Mouse (Mus musculus) embryonic facial prominence, embryonic 11.5 days (tissue): ENCODE measurements around the gene Camkk2. TPM values are rescaled to one million over a fixed set of nuclear protein-coding genes. Genes with fewer than 3 reads are reported as not detected.
A peak's percentile ranks its signal among the peaks of the same experiment; 100 is the strongest.

Experiments used
- ATAC-seq: fragments of 200-750 bp; cut with Nextera tagmentation; replicated peaks from 2 replicates; pipeline ENCODE4 v1.8.0; 2017; ENCODE audit warnings: low read depth; ENCODE audit not compliant: insufficient number of reproducible peaks, low FRiP score, low TSS enrichment
- DNase-seq: peaks from one replicate; pipeline ENCODE4 v3.0.0-alpha.2; 2015; ENCODE audit warnings: low spot score
- H3K27ac ChIP-seq: fragments of 300-500 bp; sonication (generic); replicated peaks from 2 replicates; pipeline ENCODE4 v1.5.1; 2014; ENCODE audit warnings: mild to moderate bottlenecking, low read depth, low read length, control low read depth
- H3K27me3 ChIP-seq: fragments of 300-500 bp; sonication (generic); 2 replicates; pipeline ENCODE4 v1.6.1; 2014; ENCODE audit warnings: mild to moderate bottlenecking, low read length, moderate library complexity, mixed read lengths; ENCODE audit not compliant: control insufficient read depth, insufficient read depth
- H3K36me3 ChIP-seq: fragments of 300-500 bp; sonication (generic); replicated peaks from 2 replicates; pipeline ENCODE4 v1.6.1; 2014; ENCODE audit warnings: low read depth, mild to moderate bottlenecking, low read length, moderate library complexity, mixed read lengths; ENCODE audit not compliant: control insufficient read depth, insufficient read depth
- H3K4me1 ChIP-seq: fragments of 300-500 bp; sonication (generic); 2 replicates; pipeline ENCODE4 v1.6.1; 2014; ENCODE audit warnings: low read length, mixed read lengths; ENCODE audit not compliant: control insufficient read depth, insufficient read depth
- H3K4me2 ChIP-seq: fragments of 300-500 bp; sonication (generic); 2 replicates; pipeline ENCODE4 v1.6.1; 2014; ENCODE audit warnings: low read depth, mild to moderate bottlenecking, control low read depth, low read length, moderate library complexity
- H3K4me3 ChIP-seq: fragments of 300-500 bp; sonication (generic); 2 replicates; pipeline ENCODE4 v1.5.1; 2014; ENCODE audit warnings: low read depth, low read length, control low read depth
- H3K9ac ChIP-seq: fragments of 300-500 bp; sonication (generic); replicated peaks from 2 replicates; pipeline ENCODE4 v1.6.1; 2014; ENCODE audit warnings: mild to moderate bottlenecking, control low read depth, low read length
- H3K9me3 ChIP-seq: fragments of 300-500 bp; sonication (generic); replicated peaks from 2 replicates; pipeline ENCODE4 v1.6.1; 2016; ENCODE audit warnings: mild to moderate bottlenecking, low read length, inconsistent platforms, mixed read lengths; ENCODE audit not compliant: control insufficient read depth
- WGBS: fragments of 180-500 bp; shearing (Covaris S2); extraction: QIAGEN DNeasy Blood & Tissue Kit; methylation state at CpG from one replicate; pipeline ENCODE4 v1.1.7; 2014; 5-methylcytosine and 5-hydroxymethylcytosine counted together
- polyA plus RNA-seq: library from polyadenylated mRNA; unstranded; fragments of >200 nt; fragmentation: Nextera tagmentation; extraction: Ambion mirVana; gene quantifications from 2 replicates; pipeline ENCODE4 v1.2.1, GENCODE M21; 2014

Camkk2 gene
- polyA plus RNA-seq, 1 experiment from 2014 or later: 21.0 TPM

DNA sequence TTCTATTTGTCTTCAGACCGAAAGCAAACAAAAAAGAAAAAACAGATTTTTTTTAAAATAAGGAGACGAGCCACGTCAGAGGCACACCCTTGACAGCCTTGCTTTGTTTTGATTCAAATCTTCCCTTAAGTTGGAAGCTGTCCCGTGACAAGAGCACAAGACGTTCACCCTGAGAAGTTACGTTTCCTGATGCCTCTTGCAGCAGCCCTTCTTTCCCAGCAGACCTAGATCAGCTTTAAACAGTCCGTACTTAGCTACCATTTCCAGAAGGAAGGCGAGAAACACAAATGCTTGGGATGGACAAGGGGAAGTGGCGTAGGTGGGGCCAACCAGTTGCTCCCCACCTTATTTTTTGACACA is 80.5 kb downstream of the Camkk2 start:
- Histone ChIP-seq H3K27me3 (no peaks in the 10 kb centered on the region), H3K27ac (no peak overlapping the region), H3K9me3 (no peaks in the 10 kb centered on the region), H3K4me1 (no peaks in the 10 kb centered on the region), H3K9ac (no peak overlapping the region), H3K4me3 (no peak overlapping the region), H3K4me2 (no peak overlapping the region), H3K36me3 (no peaks in the 10 kb centered on the region)
- no peak for DNase-seq
- no peak for ATAC-seq
- WGBS: 81% methylated on average over 9 of the region's 9 CpGs

DNA sequence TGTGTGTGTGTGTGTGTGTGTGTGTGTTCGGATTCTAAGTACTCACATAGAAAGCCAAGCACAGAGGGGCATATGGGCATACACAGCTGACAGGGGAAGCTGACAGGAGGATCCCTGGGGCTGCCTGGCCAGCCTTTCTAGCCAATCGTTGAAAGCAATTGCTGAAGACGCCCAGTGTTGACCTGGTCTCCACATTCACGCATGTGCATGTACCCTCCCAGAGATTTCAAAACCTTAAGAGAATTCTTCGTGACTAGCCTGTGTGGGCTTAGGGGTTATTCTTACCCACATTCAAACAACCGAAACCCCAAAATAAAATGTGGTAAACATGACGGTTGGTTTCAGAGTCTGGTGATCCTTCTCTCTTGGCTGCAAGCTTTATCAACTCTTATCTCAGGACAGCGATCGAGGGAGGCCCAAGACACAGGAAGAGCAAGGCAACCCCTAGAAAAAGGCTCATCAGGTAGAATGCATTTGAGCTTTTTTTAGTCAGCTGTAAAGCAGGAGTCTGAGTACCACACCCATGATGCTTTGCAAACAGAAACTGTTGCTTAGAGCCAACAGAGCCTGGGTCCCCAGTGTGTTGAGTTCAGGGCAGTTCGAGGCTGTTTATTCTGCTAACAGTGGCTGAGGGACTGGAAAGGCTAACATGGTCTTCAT is 81.0 kb downstream of the Camkk2 start:
- Histone ChIP-seq H3K27ac (no peak overlapping the region), H3K4me1 (no peaks in the 10 kb centered on the region), H3K4me3 (no peak overlapping the region), H3K36me3 (no peaks in the 10 kb centered on the region), H3K9ac (no peak overlapping the region), H3K4me2 (no peak overlapping the region), H3K27me3 (no peaks in the 10 kb centered on the region), H3K9me3 (no peaks in the 10 kb centered on the region)
- 83% methylated on average over 10 of the region's 10 CpGs for WGBS
- DNase-seq (no peak), ATAC-seq (no peak)

- ATAC-seq (no peak), DNase-seq (no peak)
- no peak overlapping the region for H3K27ac ChIP-seq
- no peaks in the 10 kb centered on the region for H3K9me3 ChIP-seq
- H3K4me3 ChIP-seq: no peak overlapping the region
- H3K4me1 ChIP-seq: no peaks in the 10 kb centered on the region
- H3K27me3 ChIP-seq: no peaks in the 10 kb centered on the region
- no peak overlapping the region for H3K9ac ChIP-seq
- no peaks in the 10 kb centered on the region for H3K36me3 ChIP-seq
- WGBS: 86% methylated on average over 8 of the region's 8 CpGs
- no peak overlapping the region for H3K4me2 ChIP-seq
Measured at GRCm38 (mm10) chr5:122695516-122695915, 83.7 kb downstream of the Camkk2 start.

GRCm38 (mm10) chr5:122693431-122694207 is 85.6 kb downstream of the Camkk2 start:
- ATAC-seq: peak; percentile 52; the same call in 1 of the 2 replicates
- no peak overlapping the region for H3K27ac ChIP-seq
- DNase-seq: peak; percentile 47
- H3K4me2 ChIP-seq: no peak overlapping the region
- no peaks in the 10 kb centered on the region for H3K27me3 ChIP-seq
- H3K36me3 ChIP-seq: no peaks in the 10 kb centered on the region
- no peaks in the 10 kb centered on the region for H3K9me3 ChIP-seq
- no peak overlapping the region for H3K9ac ChIP-seq
- H3K4me3 ChIP-seq: no peak overlapping the region
- H3K4me1 ChIP-seq: no peaks in the 10 kb centered on the region
- 34% methylated on average over 13 of the region's 13 CpGs for WGBS

DNA sequence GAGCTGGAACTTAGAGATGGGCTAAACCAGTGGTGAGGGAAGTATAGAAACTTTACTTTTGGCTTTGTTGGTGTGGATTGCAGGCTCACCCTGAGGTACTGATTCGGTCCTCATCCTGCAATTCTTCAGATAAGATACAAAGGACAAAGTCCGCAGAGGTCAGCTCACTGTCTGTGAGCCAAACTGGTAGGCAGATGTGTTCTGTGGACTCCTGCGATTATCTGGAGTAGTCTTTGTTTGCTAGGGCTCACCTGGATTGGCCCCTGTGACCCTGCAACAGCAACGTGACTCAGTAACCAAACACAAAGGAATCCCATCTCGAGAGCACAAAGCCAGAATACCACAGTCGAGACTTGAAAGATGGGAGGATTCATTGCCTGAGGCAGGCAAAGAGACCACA is 88.7 kb downstream of the Camkk2 start:
- 44% methylated on average over 6 of the region's 6 CpGs for WGBS
- no peak for ATAC-seq
- H3K4me1 ChIP-seq: no peaks in the 10 kb centered on the region

GRCm38 (mm10) chr5:122689153-122689552 is 90.1 kb downstream of the Camkk2 start:
- ATAC-seq (no peak), DNase-seq (no peak)
- Histone ChIP-seq H3K9ac (no peak overlapping the region), H3K9me3 (no peaks in the 10 kb centered on the region), H3K4me2 (no peak overlapping the region), H3K4me1 (no peaks in the 10 kb centered on the region), H3K36me3 (no peaks in the 10 kb centered on the region), H3K4me3 (no peak overlapping the region), H3K27ac (no peak overlapping the region), H3K27me3 (no peaks in the 10 kb centered on the region)
- WGBS: 89% methylated on average over 7 of the region's 7 CpGs

More for the DNA sequence above, 88.7 kb downstream of the Camkk2 start:
- no peak for DNase-seq
- no peaks in the 10 kb centered on the region for H3K9me3 ChIP-seq
- H3K27me3 ChIP-seq: no peaks in the 10 kb centered on the region
- no peak overlapping the region for H3K9ac ChIP-seq
- H3K27ac ChIP-seq: no peak overlapping the region
- no peak overlapping the region for H3K4me2 ChIP-seq
- no peak overlapping the region for H3K4me3 ChIP-seq
- no peaks in the 10 kb centered on the region for H3K36me3 ChIP-seq

DNA sequence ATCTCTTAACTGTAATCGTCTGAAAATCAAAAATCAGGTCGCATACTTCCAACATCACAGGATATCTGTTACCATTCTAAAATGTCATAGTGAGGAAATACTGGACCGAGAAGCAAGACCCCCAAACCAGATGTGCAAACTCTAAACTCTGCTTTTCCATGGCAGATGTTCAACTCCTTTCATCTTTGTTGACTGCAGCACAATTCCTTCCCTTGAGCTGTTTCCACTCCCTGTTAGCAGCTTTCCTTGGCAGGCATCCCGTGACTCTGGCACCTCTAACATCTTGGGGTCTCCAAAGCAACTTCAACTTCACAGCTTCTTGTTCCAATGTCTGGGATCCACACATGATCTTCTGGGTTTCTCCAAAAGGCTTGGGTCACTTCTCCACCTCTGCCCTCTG is 91.8 kb downstream of the Camkk2 start:
- 83% methylated on average over 4 of the region's 4 CpGs for WGBS

DNA sequence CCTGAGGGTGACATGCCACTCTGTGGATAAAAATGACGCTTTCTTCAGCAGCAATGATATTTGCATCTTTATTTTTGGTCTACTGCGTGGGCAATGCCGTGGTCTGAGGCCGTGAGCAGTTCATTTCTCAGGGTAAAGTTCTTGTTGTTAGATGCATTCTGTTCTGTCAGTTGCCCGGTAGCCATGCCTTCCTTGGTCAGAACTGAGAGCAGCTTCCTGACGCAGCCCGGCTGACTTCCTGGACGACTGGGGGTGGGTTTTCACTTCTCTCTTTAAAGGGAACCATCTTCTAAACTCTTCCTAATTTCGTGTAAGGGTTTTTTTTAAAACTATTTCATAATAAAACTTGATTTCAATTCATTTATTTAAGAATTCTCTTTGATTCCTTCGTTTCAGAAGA is 95.3 kb downstream of the Camkk2 start:
- 82% methylated on average over 10 of the region's 10 CpGs for WGBS
- H3K4me2 ChIP-seq: no peak overlapping the region

More for the DNA sequence above, 91.8 kb downstream of the Camkk2 start:
- Histone ChIP-seq H3K4me2 (no peak overlapping the region), H3K4me3 (no peak overlapping the region), H3K4me1 (no peaks in the 10 kb centered on the region), H3K36me3 (no peaks in the 10 kb centered on the region), H3K9me3 (no peaks in the 10 kb centered on the region), H3K27ac (no peak overlapping the region), H3K27me3 (no peaks in the 10 kb centered on the region), H3K9ac (no peak overlapping the region)
- DNase-seq (no peak), ATAC-seq (no peak)

More for the DNA sequence above, 95.3 kb downstream of the Camkk2 start:
- Histone ChIP-seq H3K9ac (no peak overlapping the region), H3K27ac (no peak overlapping the region), H3K27me3 (no peaks in the 10 kb centered on the region), H3K4me3 (no peak overlapping the region), H3K36me3 (no peaks in the 10 kb centered on the region), H3K4me1 (no peaks in the 10 kb centered on the region), H3K9me3 (no peaks in the 10 kb centered on the region)
- ATAC-seq (no peak), DNase-seq (no peak)
